Mouse (Mus musculus) adipose tissue, adult 10 weeks (tissue): ENCODE results near the gene Car15. TPM values are rescaled to one million over a fixed set of nuclear protein-coding genes. Genes with fewer than 3 reads are reported as not detected.

Experiments
- polyA plus RNA-seq: library from polyadenylated mRNA; stranded (reverse); fragments of 350-450 nt; fragmentation: Illumina TruSeq; extraction: RNeasy Lipid Tissue Mini Kit (QIAGEN cat#74804); gene quantifications from one replicate; pipeline ENCODE4 v1.2.3, GENCODE M21; 2014; ENCODE audit warnings: low read depth, low replicate concordance

The Car15 gene
- polyA plus RNA-seq: 1.2 TPM

GRCm38 (mm10) chr16:17838051-17838450, at the start of gene Car15:
Gene Car15, minus strand, starts transcription at chr16:17838364.

GRCm38 (mm10) chr16:17832821-17833220, 5.3 kb downstream of the Car15 start, which contains the start of gene B830017H08Rik:
Gene B830017H08Rik, plus strand, starts transcription at chr16:17833121.

GRCm38 (mm10) chr16:17796971-17797811, 41.0 kb downstream of the Car15 start, which contains the start of gene Scarf2:
Gene Scarf2, plus strand, starts transcription at chr16:17797282.

Other genes with a start within 250 kb of the Car15 start
- 28.5 TPM for gene Smpd4, start 219.0 kb downstream of the Car15 start, polyA plus RNA-seq
- gene Ccdc74a, start 191.9 kb downstream of the Car15 start, polyA plus RNA-seq: 17.6 TPM
- 54.6 TPM for gene Med15, start 105.5 kb downstream of the Car15 start, polyA plus RNA-seq
- 31.0 TPM for gene Klhl22, start 78.7 kb downstream of the Car15 start, polyA plus RNA-seq
- 11.8 TPM for gene Scarf2, start 41.1 kb downstream of the Car15 start, polyA plus RNA-seq
- gene B830017H08Rik, start 5.2 kb downstream of the Car15 start, polyA plus RNA-seq: not detected
- 0.40 TPM for gene Gm20518, start 53.3 kb upstream of the Car15 start, polyA plus RNA-seq
- gene Tssk1, start 55.9 kb upstream of the Car15 start, polyA plus RNA-seq: 2.1 TPM
- 54.6 TPM for gene Dgcr2, start 60.2 kb upstream of the Car15 start, polyA plus RNA-seq
- gene Tssk2, start 60.3 kb upstream of the Car15 start, polyA plus RNA-seq: 11.3 TPM
- gene Ess2, start 73.0 kb upstream of the Car15 start, polyA plus RNA-seq: 21.2 TPM
- not detected for gene Gsc2, start 76.7 kb upstream of the Car15 start, polyA plus RNA-seq
- 152 TPM for gene Slc25a1, start 89.9 kb upstream of the Car15 start, polyA plus RNA-seq
- not detected for gene Vpreb2, start 142.1 kb upstream of the Car15 start, polyA plus RNA-seq
- gene Dgcr6, start 214.5 kb upstream of the Car15 start, polyA plus RNA-seq: 68.8 TPM